Mouse (Mus musculus): ENCODE data around the gene Sh3pxd2a. TPM values are rescaled to one million over a fixed set of nuclear protein-coding genes. Genes with fewer than 3 reads are reported as not detected.
A peak's percentile ranks its signal among the peaks of the same experiment; 100 is the strongest.

The Sh3pxd2a gene
- polyA plus RNA-seq (2015; fragmentation: Nextera tagmentation; extraction: Ambion mirVana) = 0.82 and 0.95 TPM in 2 replicates

- ATAC-seq (peak; percentile 80), DNase-seq (peak; percentile 73)
- peak within 1 kb of the TSS; percentile 91 for H3K4me2 ChIP-seq (ENCODE audit: low read depth, low read length)
- H3K27me3 ChIP-seq (ENCODE audit: insufficient read depth, low read length) = peaks cover 10% of the 10 kb centered on the region; the same call in 1 of the 2 replicates
- WGBS (ENCODE audit: insufficient replicate concordance) = 2% methylated on average over 47 of the region's 70 CpGs
- peak; percentile 62; the same call in 1 of the 2 replicates for TF ChIP-seq EP300 (IDR thresholded peaks at IDR 0.05; ENCODE audit: low read depth)
- TF ChIP-seq CTCF (IDR thresholded peaks at IDR 0.05; ENCODE audit: low read depth) = no peak
- no peaks in the 10 kb centered on the region for H3K9me3 ChIP-seq (ENCODE audit: low read length)
- no peaks in the 10 kb centered on the region for H3K36me3 ChIP-seq (replicated peaks; ENCODE audit: insufficient read depth, low read length)
- peak within 1 kb of the TSS; percentile 66 for H3K4me3 ChIP-seq (ENCODE audit: low read depth, low read length)
- H3K9ac ChIP-seq (replicated peaks) = peak within 1 kb of the TSS; percentile 77
- H3K4me1 ChIP-seq (ENCODE audit: insufficient read depth) = peaks cover 18% of the 10 kb centered on the region
- peak within 1 kb of the TSS; percentile 96 for H3K27ac ChIP-seq (ENCODE audit: low read depth)
These were observed at the start of gene Sh3pxd2a for GRCm38 (mm10) chr19:47464304-47465241. Gene Sh3pxd2a, minus strand, starts transcription at chr19:47464401.

- H3K9ac ChIP-seq (replicated peaks) = no peak overlapping the region
- TF ChIP-seq EP300 (IDR thresholded peaks at IDR 0.05; ENCODE audit: low read depth) = no peak
- no peak for TF ChIP-seq CTCF (IDR thresholded peaks at IDR 0.05; ENCODE audit: low read depth)
- no peak for DNase-seq
- H3K36me3 ChIP-seq (replicated peaks; ENCODE audit: insufficient read depth, low read length) = no peaks in the 10 kb centered on the region; the same call in 1 of the 2 replicates
- no peak overlapping the region for H3K4me2 ChIP-seq (ENCODE audit: low read depth, low read length)
- H3K27me3 ChIP-seq (ENCODE audit: insufficient read depth, low read length) = no peaks in the 10 kb centered on the region
- no peak overlapping the region for H3K4me3 ChIP-seq (ENCODE audit: low read depth, low read length)
- H3K4me1 ChIP-seq (ENCODE audit: insufficient read depth) = peaks cover 33% of the 10 kb centered on the region
- H3K9me3 ChIP-seq (ENCODE audit: low read length) = no peaks in the 10 kb centered on the region
- 74% methylated on average over 4 of the region's 4 CpGs for WGBS (ENCODE audit: insufficient replicate concordance)
- no peak for ATAC-seq
- H3K27ac ChIP-seq (ENCODE audit: low read depth) = no peak overlapping the region
These were observed 49.4 kb upstream of the Sh3pxd2a start for GRCm38 (mm10) chr19:47513618-47513897.

GRCm38 (mm10) chr19:47512794-47513617, 48.8 kb upstream of the Sh3pxd2a start:
- Histone ChIP-seq H3K4me3 (ENCODE audit: low read depth, low read length) (no peak overlapping the region), H3K4me2 (ENCODE audit: low read depth, low read length) (no peak overlapping the region), H3K9me3 (ENCODE audit: low read length) (no peaks in the 10 kb centered on the region), H3K36me3 (replicated peaks; ENCODE audit: insufficient read depth, low read length) (no peaks in the 10 kb centered on the region; the same call in 1 of the 2 replicates), H3K4me1 (ENCODE audit: insufficient read depth) (peaks cover 37% of the 10 kb centered on the region), H3K27me3 (ENCODE audit: insufficient read depth, low read length) (no peaks in the 10 kb centered on the region), H3K9ac (replicated peaks) (no peak overlapping the region), H3K27ac (ENCODE audit: low read depth) (peak overlapping the region; percentile 24; the same call in 1 of the 2 replicates)
- DNase-seq (no peak), ATAC-seq (no peak)
- no peak for TF ChIP-seq EP300 (IDR thresholded peaks at IDR 0.05; ENCODE audit: low read depth)
- no peak for TF ChIP-seq CTCF (IDR thresholded peaks at IDR 0.05; ENCODE audit: low read depth)
- 65% methylated on average over 21 of the region's 21 CpGs for WGBS (ENCODE audit: insufficient replicate concordance)

- Histone ChIP-seq H3K4me2 (ENCODE audit: low read depth, low read length) (no peak overlapping the region), H3K9me3 (ENCODE audit: low read length) (no peaks in the 10 kb centered on the region), H3K36me3 (replicated peaks; ENCODE audit: insufficient read depth, low read length) (no peaks in the 10 kb centered on the region; the same call in 1 of the 2 replicates), H3K9ac (replicated peaks) (no peak overlapping the region), H3K4me1 (ENCODE audit: insufficient read depth) (peaks cover 39% of the 10 kb centered on the region), H3K4me3 (ENCODE audit: low read depth, low read length) (no peak overlapping the region), H3K27me3 (ENCODE audit: insufficient read depth, low read length) (no peaks in the 10 kb centered on the region), H3K27ac (ENCODE audit: low read depth) (peak overlapping the region; percentile 89)
- TF ChIP-seq CTCF (IDR thresholded peaks at IDR 0.05; ENCODE audit: low read depth) (no peak), EP300 (IDR thresholded peaks at IDR 0.05; ENCODE audit: low read depth) (no peak)
- DNase-seq = no peak
- WGBS (ENCODE audit: insufficient replicate concordance) = 56% methylated on average over 6 of the region's 6 CpGs
- no peak for ATAC-seq
These were observed 47.8 kb upstream of the Sh3pxd2a start for GRCm38 (mm10) chr19:47511958-47512357.

- DNase-seq = no peak
- H3K27me3 ChIP-seq (ENCODE audit: insufficient read depth, low read length) = no peaks in the 10 kb centered on the region
- TF ChIP-seq EP300 (IDR thresholded peaks at IDR 0.05; ENCODE audit: low read depth) = no peak
- TF ChIP-seq CTCF (IDR thresholded peaks at IDR 0.05; ENCODE audit: low read depth) = no peak
- H3K4me2 ChIP-seq (ENCODE audit: low read depth, low read length) = peak overlapping the region; percentile 61
- H3K4me1 ChIP-seq (ENCODE audit: insufficient read depth) = peaks cover 39% of the 10 kb centered on the region
- H3K4me3 ChIP-seq (ENCODE audit: low read depth, low read length) = peak overlapping the region; percentile 11; the same call in 1 of the 2 replicates
- H3K9ac ChIP-seq (replicated peaks) = peak overlapping the region; percentile 57; the same call in 1 of the 2 replicates
- ATAC-seq = no peak
- no peaks in the 10 kb centered on the region; the same call in 1 of the 2 replicates for H3K36me3 ChIP-seq (replicated peaks; ENCODE audit: insufficient read depth, low read length)
- no peaks in the 10 kb centered on the region for H3K9me3 ChIP-seq (ENCODE audit: low read length)
- peak overlapping the region; percentile 89 for H3K27ac ChIP-seq (ENCODE audit: low read depth)
- 38% methylated on average over 7 of the region's 7 CpGs for WGBS (ENCODE audit: insufficient replicate concordance)
These were observed 47.1 kb upstream of the Sh3pxd2a start for GRCm38 (mm10) chr19:47511294-47511675.

Measured in liver, postnatal 0 days (tissue).